Mouse (Mus musculus) spleen, adult 12 weeks (tissue): Measurements from ENCODE around the gene Ncoa1.
"Not testable (repeated sequence)": the region's sequence is repeated elsewhere in the genome, so short reads cannot be mapped to it uniquely, and the experiment has no call there.

ENCODE experiments used
- DNase-seq: peaks from one replicate; pipeline ENCODE4 v3.0.0; 2022; ENCODE audit warnings: low spot score

The Ncoa1 gene

GRCm38 (mm10) chr12:4475251-4475993 is 1.6 kb downstream of the Ncoa1 start:
- no peak for DNase-seq

- DNase-seq: no peak
These were observed 7.9 kb downstream of the Ncoa1 start for GRCm38 (mm10) chr12:4469115-4469514.

- no peak for DNase-seq
These were observed 13.3 kb downstream of the Ncoa1 start for GRCm38 (mm10) chr12:4463701-4464100.

GRCm38 (mm10) chr12:4462420-4462819 is 14.6 kb downstream of the Ncoa1 start:
- no peak for DNase-seq

- no peak for DNase-seq
These were observed 16.0 kb downstream of the Ncoa1 start for GRCm38 (mm10) chr12:4460990-4461389.

GRCm38 (mm10) chr12:4454956-4455565 is 21.9 kb downstream of the Ncoa1 start:
- no peak for DNase-seq

- DNase-seq: no peak
These were observed 22.7 kb downstream of the Ncoa1 start for GRCm38 (mm10) chr12:4454248-4454647.

- no peak for DNase-seq
These were observed 24.7 kb downstream of the Ncoa1 start for GRCm38 (mm10) chr12:4452233-4452632.

GRCm38 (mm10) chr12:4450485-4450884 is 26.5 kb downstream of the Ncoa1 start:
- not testable (repeated sequence) for DNase-seq

GRCm38 (mm10) chr12:4448076-4448589 is 28.8 kb downstream of the Ncoa1 start:
- no peak for DNase-seq

- no peak for DNase-seq
These were observed 32.0 kb downstream of the Ncoa1 start for GRCm38 (mm10) chr12:4444946-4445345.

- DNase-seq: no peak
These were observed 35.5 kb downstream of the Ncoa1 start for GRCm38 (mm10) chr12:4441451-4441850.

- no peak for DNase-seq
These were observed 40.8 kb downstream of the Ncoa1 start for GRCm38 (mm10) chr12:4436198-4436597.

- DNase-seq: no peak
These were observed 43.4 kb downstream of the Ncoa1 start for GRCm38 (mm10) chr12:4433549-4433948.

- DNase-seq: no peak
These were observed 45.0 kb downstream of the Ncoa1 start for GRCm38 (mm10) chr12:4431978-4432377.

GRCm38 (mm10) chr12:4430061-4430825 is 46.7 kb downstream of the Ncoa1 start:
- no peak for DNase-seq

- DNase-seq: no peak
These were observed 58.2 kb downstream of the Ncoa1 start for GRCm38 (mm10) chr12:4418824-4419223.

GRCm38 (mm10) chr12:4417626-4418263 is 59.2 kb downstream of the Ncoa1 start:
- DNase-seq: no peak

GRCm38 (mm10) chr12:4407085-4407484 is 69.9 kb downstream of the Ncoa1 start:
- DNase-seq: no peak

- no peak for DNase-seq
These were observed 70.8 kb downstream of the Ncoa1 start for GRCm38 (mm10) chr12:4406155-4406554.

GRCm38 (mm10) chr12:4403206-4403605 is 73.8 kb downstream of the Ncoa1 start:
- no peak for DNase-seq

GRCm38 (mm10) chr12:4396221-4396620 is 80.8 kb downstream of the Ncoa1 start:
- DNase-seq: no peak
